Mouse (Mus musculus): ENCODE measurements around the gene Zfp428. TPM values are rescaled to one million over a fixed set of nuclear protein-coding genes. Genes with fewer than 3 reads are reported as not detected.
"Not testable (repeated sequence)": the region's sequence is repeated elsewhere in the genome, so short reads cannot be mapped to it uniquely, and the experiment has no call there.

Zfp428 gene
- total and polyA plus RNA-seq, 3 experiments: 12.4 to 16.4 TPM; not detected in 1

- H3K27ac ChIP-seq (ENCODE audit: control insufficient read depth, low read depth, low read length): no peak overlapping the region
- H3K9ac ChIP-seq (ENCODE audit: control insufficient read depth, low read depth, low read length, poor library complexity, severe bottlenecking): no peak overlapping the region
- H3K4me3 ChIP-seq (ENCODE audit: control insufficient read depth in 1 of 2, insufficient read depth in 1 of 2, low read depth in 2 of 2, low read length in 2 of 2): no peak overlapping the region
- H3K79me2 ChIP-seq (ENCODE audit: control insufficient read depth, insufficient read depth, low read length, poor library complexity): no peaks in the 10 kb centered on the region
- no peaks in the 10 kb centered on the region for H3K36me3 ChIP-seq (ENCODE audit: control insufficient read depth in 1 of 2, insufficient read depth in 2 of 2, low read length in 2 of 2)
- no peak for DNase-seq (ENCODE audit: low read depth, low spot score)
- TF ChIP-seq MYC (IDR thresholded peaks at IDR 0.05; ENCODE audit: low read depth, low read length) (no peak), KAT2A (conservative IDR thresholded peaks at IDR 0.05; ENCODE audit: low read depth, low read length) (no peak)
- H3K9me3 ChIP-seq (replicated peaks; ENCODE audit: insufficient read depth, low read length): no peaks in the 10 kb centered on the region
- H3K27me3 ChIP-seq (ENCODE audit: control insufficient read depth in 1 of 2, insufficient read depth in 2 of 2, low read length in 2 of 2): no peaks in the 10 kb centered on the region
- no peaks in the 10 kb centered on the region for H3K4me1 ChIP-seq (ENCODE audit: control insufficient read depth in 1 of 2, insufficient read depth in 2 of 2, low read length in 2 of 2)
These were observed 12.3 kb downstream of the Zfp428 start for GRCm38 (mm10) chr7:24519130-24519529.

GRCm38 (mm10) chr7:24520054-24520453, 13.2 kb downstream of the Zfp428 start:
- H3K4me1 ChIP-seq (ENCODE audit: control insufficient read depth in 1 of 2, insufficient read depth in 2 of 2, low read length in 2 of 2); H3K4me3 ChIP-seq (ENCODE audit: control insufficient read depth in 1 of 2, insufficient read depth in 1 of 2, low read depth in 2 of 2, low read length in 2 of 2); H3K79me2 ChIP-seq (ENCODE audit: control insufficient read depth, insufficient read depth, low read length, poor library complexity); H3K27me3 ChIP-seq (ENCODE audit: control insufficient read depth in 1 of 2, insufficient read depth in 2 of 2, low read length in 2 of 2); H3K27ac ChIP-seq (ENCODE audit: control insufficient read depth, low read depth, low read length); H3K9me3 ChIP-seq (replicated peaks; ENCODE audit: insufficient read depth, low read length); H3K36me3 ChIP-seq (ENCODE audit: control insufficient read depth in 1 of 2, insufficient read depth in 2 of 2, low read length in 2 of 2); H3K9ac ChIP-seq (ENCODE audit: control insufficient read depth, low read depth, low read length, poor library complexity, severe bottlenecking); DNase-seq (ENCODE audit: low read depth, low spot score): not testable (repeated sequence)

GRCm38 (mm10) chr7:24522805-24523204, 16.0 kb downstream of the Zfp428 start:
- Histone ChIP-seq H3K9me3 (replicated peaks; ENCODE audit: insufficient read depth, low read length) (no peaks in the 10 kb centered on the region), H3K4me1 (ENCODE audit: control insufficient read depth in 1 of 2, insufficient read depth in 2 of 2, low read length in 2 of 2) (0 out of 4 replicates have a peak, but pooled peaks cover 0 to 2% of the 10 kb centered on the region in 2 experiments), H3K27me3 (ENCODE audit: control insufficient read depth in 1 of 2, insufficient read depth in 2 of 2, low read length in 2 of 2) (peaks cover 0 to 2% of the 10 kb centered on the region in 2 experiments; a peak in 1 of 4 replicates), H3K36me3 (ENCODE audit: control insufficient read depth in 1 of 2, insufficient read depth in 2 of 2, low read length in 2 of 2) (no peaks in the 10 kb centered on the region), H3K9ac (ENCODE audit: control insufficient read depth, low read depth, low read length, poor library complexity, severe bottlenecking) (no peak overlapping the region), H3K79me2 (ENCODE audit: control insufficient read depth, insufficient read depth, low read length, poor library complexity) (no peaks in the 10 kb centered on the region), H3K4me3 (ENCODE audit: control insufficient read depth in 1 of 2, insufficient read depth in 1 of 2, low read depth in 2 of 2, low read length in 2 of 2) (no peak overlapping the region), H3K27ac (ENCODE audit: control insufficient read depth, low read depth, low read length) (no peak overlapping the region)
- TF ChIP-seq NELFE (IDR thresholded peaks at IDR 0.05; ENCODE audit: low read depth, low read length): no peak
- no peak for TF ChIP-seq USF2 (IDR thresholded peaks at IDR 0.05; ENCODE audit: borderline replicate concordance in 1 of 2, insufficient read depth in 1 of 2, low read depth in 1 of 2, low read length in 2 of 2)
- no peak for TF ChIP-seq MXI1 (IDR thresholded peaks at IDR 0.05; ENCODE audit: low read depth, low read length)
- TF ChIP-seq TCF12 (IDR thresholded peaks at IDR 0.05; ENCODE audit: low read depth, low read length): no peak
- TF ChIP-seq MEF2A (IDR thresholded peaks at IDR 0.05; ENCODE audit: extremely low read depth, insufficient replicate concordance, low read depth, low read length, poor library complexity, severe bottlenecking): no peak
- no peak for TF ChIP-seq GABPA (IDR thresholded peaks at IDR 0.05; ENCODE audit: low read depth, low read length)
- no peak for TF ChIP-seq E2F4 (IDR thresholded peaks at IDR 0.05; ENCODE audit: borderline replicate concordance, low read depth, low read length)
- TF ChIP-seq RAD21 (IDR thresholded peaks at IDR 0.05; ENCODE audit: low read depth, low read length): no peak
- no peak for TF ChIP-seq CTCF (IDR thresholded peaks at IDR 0.05 in 2 of 3, conservative IDR thresholded peaks at IDR 0.05 in 1 of 3; ENCODE audit: control insufficient read depth in 1 of 3, insufficient read depth in 1 of 3, low read depth in 2 of 3, low read length in 3 of 3, poor library complexity in 1 of 3, severe bottlenecking in 1 of 3)
- no peak for TF ChIP-seq MAFK (IDR thresholded peaks at IDR 0.05; ENCODE audit: borderline replicate concordance, low read depth, low read length)
- no peak for TF ChIP-seq UBTF (IDR thresholded peaks at IDR 0.05; ENCODE audit: borderline replicate concordance, insufficient read depth, low read depth, low read length)
- TF ChIP-seq TBP (IDR thresholded peaks at IDR 0.05; ENCODE audit: low read depth, low read length): no peak
- TF ChIP-seq HCFC1 (IDR thresholded peaks at IDR 0.05; ENCODE audit: low read depth, low read length): no peak
- no peak for TF ChIP-seq MYC (IDR thresholded peaks at IDR 0.05; ENCODE audit: low read depth, low read length)
- DNase-seq (ENCODE audit: low read depth, low spot score): no peak
